Mouse (Mus musculus) cortical plate, adult 2 months (tissue): Measurements from ENCODE around the gene Acnat1. TPM values are rescaled to one million over a fixed set of nuclear protein-coding genes. Genes with fewer than 3 reads are reported as not detected.
"Not testable (repeated sequence)": the region's sequence is repeated elsewhere in the genome, so short reads cannot be mapped to it uniquely, and the experiment has no call there.

Experiments
- H3K27ac ChIP-seq: fragments of 200-500 bp; 2 replicates; pipeline ENCODE4 v1.5.1; 2012; ENCODE audit warnings: low read length, control low read depth, inconsistent platforms; ENCODE audit not compliant: insufficient read depth
- H3K4me1 ChIP-seq: fragments of 200-500 bp; 2 replicates; pipeline ENCODE4 v1.6.1; 2011; ENCODE audit warnings: low read length; ENCODE audit not compliant: control insufficient read depth, insufficient read depth
- H3K4me3 ChIP-seq: fragments of 200-500 bp; 2 replicates; pipeline ENCODE4 v1.5.1; 2011; ENCODE audit warnings: mild to moderate bottlenecking, low read length, control low read depth; ENCODE audit not compliant: insufficient read depth
- CTCF ChIP-seq: fragments of 200-500 bp; IDR thresholded peaks from 2 replicates; pipeline ENCODE4 v1.5.1; 2011; ENCODE audit warnings: mild to moderate bottlenecking, control low read depth, low read length; ENCODE audit not compliant: insufficient read depth; ENCODE audit errors: extremely low read depth
- POLR2A ChIP-seq: fragments of 200-500 bp; IDR thresholded peaks from 2 replicates; pipeline ENCODE4 v1.6.1; 2011; ENCODE audit warnings: mild to moderate bottlenecking, low read length, control low read depth; ENCODE audit not compliant: insufficient read depth; ENCODE audit errors: extremely low read depth
- polyA plus RNA-seq: library from polyadenylated mRNA; depleted of rRNA; stranded (reverse); fragments of >200 nt; gene quantifications from 2 replicates; pipeline ENCODE4 v1.2.3, GENCODE M21; 2012

Acnat1 gene
- polyA plus RNA-seq, 1 experiment: 0.15 TPM

DNA sequence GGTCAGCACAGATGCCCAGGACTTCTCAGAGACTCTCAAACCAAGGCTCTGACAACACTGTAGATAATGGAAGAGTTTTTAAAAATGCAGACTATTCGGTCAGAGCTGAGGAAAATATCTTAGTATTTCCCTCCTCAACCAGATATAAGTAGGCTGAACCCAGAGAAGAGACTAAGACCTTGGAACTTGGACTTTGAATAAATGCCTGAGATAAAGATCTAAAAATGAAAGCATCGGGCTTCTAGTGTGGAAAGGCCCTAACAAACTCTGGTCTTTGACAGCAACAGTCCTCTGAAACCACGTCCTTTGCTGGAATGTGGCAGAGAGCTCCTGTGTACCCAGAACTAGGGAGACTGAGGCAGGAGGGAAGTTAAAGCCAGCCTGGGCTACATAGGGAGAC, 32.7 kb upstream of the Acnat1 start, which contains the start of gene Baat:
Baat (minus strand) TSS at position 172 of the 400 bp plus-strand sequence.
- H3K27ac ChIP-seq: no peak within 1 kb of the TSS; the same call in 1 of the 2 replicates
- TF ChIP-seq CTCF (no peak), POLR2A (no peak)
- H3K4me1 ChIP-seq: no peaks in the 10 kb centered on the region
- no peak within 1 kb of the TSS for H3K4me3 ChIP-seq

GRCm38 (mm10) chr4:49503563-49503962, 29.9 kb upstream of the Acnat1 start:
- TF ChIP-seq CTCF: no peak
- TF ChIP-seq POLR2A: no peak
- no peak overlapping the region for H3K4me3 ChIP-seq

GRCm38 (mm10) chr4:49485934-49486650, 12.4 kb upstream of the Acnat1 start:
- not testable (repeated sequence) for H3K27ac ChIP-seq, H3K4me1 ChIP-seq, H3K4me3 ChIP-seq

More at GRCm38 (mm10) chr4:49503563-49503962, 29.9 kb upstream of the Acnat1 start:
- Histone ChIP-seq H3K27ac (no peak overlapping the region), H3K4me1 (no peaks in the 10 kb centered on the region)

- Histone ChIP-seq H3K4me3 (no peak overlapping the region), H3K4me1 (no peaks in the 10 kb centered on the region), H3K27ac (no peak overlapping the region)
- TF ChIP-seq POLR2A: no peak
- no peak for TF ChIP-seq CTCF
Observed at GRCm38 (mm10) chr4:49485442-49485841, 11.7 kb upstream of the Acnat1 start.

DNA sequence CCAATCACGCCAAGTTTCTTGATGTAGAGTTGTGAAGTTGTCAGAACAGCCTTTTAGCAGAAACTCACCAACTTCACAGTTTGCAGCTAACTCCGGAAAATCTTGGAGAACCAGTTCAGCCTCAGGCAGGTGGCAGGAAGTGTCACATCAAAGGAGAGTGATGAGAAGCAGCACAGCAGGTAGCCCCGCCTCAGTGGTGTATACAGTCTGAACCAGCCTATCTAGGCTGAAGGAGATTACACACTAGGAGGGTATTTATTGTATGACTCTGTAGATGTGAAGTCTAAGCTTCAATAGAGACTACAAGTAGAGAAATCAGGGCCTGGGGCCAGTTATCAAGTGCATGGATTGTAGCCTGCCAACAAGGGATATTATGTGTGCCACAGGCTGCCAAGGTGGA, 7.2 kb upstream of the Acnat1 start:
- H3K4me3 ChIP-seq: no peak overlapping the region
- no peak overlapping the region for H3K27ac ChIP-seq
- TF ChIP-seq POLR2A: no peak
- H3K4me1 ChIP-seq: no peaks in the 10 kb centered on the region

- H3K27ac ChIP-seq: no peak overlapping the region
- H3K4me1 ChIP-seq: no peaks in the 10 kb centered on the region
- TF ChIP-seq POLR2A: no peak
- TF ChIP-seq CTCF: no peak
- H3K4me3 ChIP-seq: no peak overlapping the region
Observed at GRCm38 (mm10) chr4:49480104-49480760, 6.5 kb upstream of the Acnat1 start.

- H3K4me1 ChIP-seq, H3K4me3 ChIP-seq, H3K27ac ChIP-seq: not testable (repeated sequence)
Observed at GRCm38 (mm10) chr4:49479035-49479434, 5.3 kb upstream of the Acnat1 start.

DNA sequence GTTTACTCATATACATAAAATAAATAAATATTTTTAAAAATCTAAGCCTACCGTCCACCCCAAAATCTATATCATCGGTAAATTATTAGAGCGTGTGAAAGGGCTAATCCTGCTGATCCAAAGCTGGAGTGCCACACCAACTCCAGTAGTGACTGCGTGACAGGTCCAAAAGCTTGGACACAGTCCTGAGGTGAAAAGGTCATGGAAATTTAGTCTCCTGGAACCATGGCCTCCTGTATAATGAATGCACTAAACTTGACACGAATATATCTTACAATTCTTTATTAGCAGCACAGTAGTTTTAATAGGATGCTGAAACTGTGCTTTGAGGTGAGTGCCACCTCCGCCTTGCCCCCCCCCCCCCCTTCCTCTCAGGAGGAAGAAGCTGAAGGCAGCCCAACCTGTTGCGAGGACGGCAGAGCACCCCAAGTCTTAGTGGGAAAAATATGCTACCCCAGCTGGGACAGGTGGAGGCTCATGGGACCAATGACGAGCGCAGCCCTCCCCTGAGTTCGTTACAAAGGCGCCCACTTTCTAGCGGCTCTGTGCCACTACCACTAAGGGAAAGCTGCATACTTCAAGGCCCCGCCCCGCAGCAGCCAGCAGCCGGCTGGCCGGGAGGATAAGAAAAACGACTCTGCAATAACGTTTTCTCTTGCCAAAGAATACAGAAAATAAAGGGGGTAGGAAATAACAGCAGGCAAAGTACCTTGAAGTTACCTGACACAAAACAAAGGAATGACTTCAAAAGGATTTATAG, 4.6 kb upstream of the Acnat1 start:
- no peak overlapping the region for H3K27ac ChIP-seq
- TF ChIP-seq POLR2A (no peak), CTCF (no peak)
- no peak overlapping the region for H3K4me3 ChIP-seq
- no peaks in the 10 kb centered on the region for H3K4me1 ChIP-seq

DNA sequence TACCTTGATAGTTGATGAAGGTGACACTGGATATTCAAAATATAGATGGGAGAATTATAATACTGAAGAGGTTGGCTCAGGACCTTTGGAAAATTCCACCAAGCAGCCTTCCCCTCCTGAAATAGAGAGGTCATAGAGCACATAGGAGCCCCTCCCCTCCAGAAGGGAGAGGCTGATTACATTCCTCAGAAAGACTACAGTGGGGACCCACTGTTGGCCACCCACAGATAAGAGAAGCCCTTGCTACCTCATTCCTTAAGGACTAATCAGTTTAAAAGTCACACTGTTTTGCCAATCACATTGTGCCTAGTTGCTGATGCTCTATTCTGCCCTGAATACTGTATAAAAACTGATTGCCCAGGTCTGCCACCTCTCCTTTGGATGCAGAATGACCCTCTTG, 871 bp upstream of the Acnat1 start:
- no peak overlapping the region for H3K4me3 ChIP-seq
- no peaks in the 10 kb centered on the region for H3K4me1 ChIP-seq
- H3K27ac ChIP-seq: no peak overlapping the region
- no peak for TF ChIP-seq POLR2A
- TF ChIP-seq CTCF: no peak

DNA sequence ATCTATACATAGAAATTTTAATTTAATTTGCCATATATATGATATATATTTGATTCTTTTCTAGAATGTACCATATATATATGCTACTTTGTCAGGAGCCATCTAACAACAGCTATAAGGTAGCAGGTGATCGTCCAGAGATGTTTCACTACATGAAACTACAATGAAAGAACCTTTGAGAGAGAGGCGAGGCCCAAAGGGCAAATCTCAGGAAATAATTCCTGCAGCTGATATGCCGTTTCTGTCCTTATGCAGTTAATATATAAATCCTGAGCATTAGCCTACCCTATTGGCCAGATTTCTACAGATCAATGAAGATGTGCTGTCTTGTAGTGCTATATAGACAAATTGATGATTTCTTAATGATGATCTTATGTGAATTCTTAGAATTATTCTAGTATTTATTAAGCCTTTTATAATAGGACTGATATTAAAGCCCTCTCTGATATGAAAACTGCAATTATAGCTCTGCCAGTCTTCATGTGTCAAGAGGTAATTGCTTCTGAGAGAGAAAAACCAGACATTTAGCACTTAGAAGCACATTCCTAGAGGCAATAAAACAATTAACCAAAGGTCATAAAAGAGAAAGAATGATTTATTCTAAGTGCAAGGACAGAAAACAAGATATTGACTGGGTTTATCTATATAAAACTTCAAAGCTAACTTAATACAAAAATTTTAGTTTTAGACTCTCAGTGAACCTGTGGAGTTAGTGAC, 4.1 kb downstream of the Acnat1 start:
- no peaks in the 10 kb centered on the region for H3K4me1 ChIP-seq
- no peak overlapping the region for H3K27ac ChIP-seq
- H3K4me3 ChIP-seq: no peak overlapping the region
- TF ChIP-seq CTCF (no peak), POLR2A (no peak)
